Mouse (Mus musculus) gastrocnemius, adult 2 months (tissue): ENCODE measurements at regions not wholly inside any gene's neighbourhood (a gene's known extent, or its start where the extent isn't known, plus 50 kb on each side); places are given as distances from the start of the nearest gene placed in this dataset.

Source experiments
- DNase-seq: peaks from one replicate; pipeline ENCODE4 v3.0.0; 2022
- H3K27ac ChIP-seq: fragments of 200-600 bp; 2 replicates; pipeline ENCODE4 v1.8.1; 2022; ENCODE audit warnings: mild to moderate bottlenecking
- H3K4me3 ChIP-seq: fragments of 200-600 bp; 2 replicates; pipeline ENCODE4 v1.8.1; 2022; ENCODE audit warnings: mild to moderate bottlenecking, moderate library complexity
- CTCF ChIP-seq: fragments of 200-600 bp; IDR thresholded peaks from 2 replicates; pipeline ENCODE4 v1.8.1; 2022; ENCODE audit warnings: antibody characterized with exemption, mild to moderate bottlenecking, moderate library complexity
- intact Hi-C: fragments of 180-260 bp; cut with DNase I; formaldehyde crosslinking; loops from one replicate; pipeline ENCODE4 v1.15.1; 2025

- no peak for TF ChIP-seq CTCF
- peak; percentile 50 for DNase-seq
- intact Hi-C loops: no loop called here
Measured at GRCm38 (mm10) chr13:15802043-15802795, 209.4 kb upstream of the Inhba start.

GRCm38 (mm10) chr13:15803965-15804364 lies 207.7 kb upstream of the Inhba start:
- DNase-seq: no peak
- no peak overlapping the region for H3K27ac ChIP-seq
- no peak overlapping the region for H3K4me3 ChIP-seq
- intact Hi-C loops: no loop called here
- no peak for TF ChIP-seq CTCF

More at GRCm38 (mm10) chr13:15802043-15802795, 209.4 kb upstream of the Inhba start:
- Histone ChIP-seq H3K27ac (no peak overlapping the region), H3K4me3 (peak overlapping the region; percentile 13; the same call in 1 of the 2 replicates)

GRCm38 (mm10) chr13:15806925-15807324 lies 204.7 kb upstream of the Inhba start:
- no peak for TF ChIP-seq CTCF
- intact Hi-C loops: no loop called here
- no peak overlapping the region for H3K27ac ChIP-seq
- no peak for DNase-seq
- no peak overlapping the region for H3K4me3 ChIP-seq

GRCm38 (mm10) chr13:15822261-15822850 lies 189.3 kb upstream of the Inhba start:
- intact Hi-C loops: no loop called here
- no peak overlapping the region for H3K4me3 ChIP-seq
- no peak for TF ChIP-seq CTCF
- no peak overlapping the region for H3K27ac ChIP-seq
- no peak for DNase-seq

GRCm38 (mm10) chr13:15845806-15846205 lies 165.8 kb upstream of the Inhba start:
- TF ChIP-seq CTCF: no peak
- intact Hi-C loops: no loop called here
- Histone ChIP-seq H3K27ac (no peak overlapping the region), H3K4me3 (no peak overlapping the region)
- no peak for DNase-seq

- no peak overlapping the region for H3K4me3 ChIP-seq
- no peak for DNase-seq
- no peak overlapping the region for H3K27ac ChIP-seq
- intact Hi-C loops: no loop called here
- TF ChIP-seq CTCF: no peak
Measured at GRCm38 (mm10) chr13:15848017-15848416, 163.6 kb upstream of the Inhba start.

GRCm38 (mm10) chr13:15849129-15849528 lies 162.5 kb upstream of the Inhba start:
- no peak overlapping the region for H3K27ac ChIP-seq
- intact Hi-C loops: no loop called here
- no peak for TF ChIP-seq CTCF
- H3K4me3 ChIP-seq: no peak overlapping the region
- DNase-seq: no peak

GRCm38 (mm10) chr13:15850358-15850757 lies 161.3 kb upstream of the Inhba start:
- Histone ChIP-seq H3K4me3 (no peak overlapping the region), H3K27ac (no peak overlapping the region)
- DNase-seq: no peak
- intact Hi-C loops: no loop called here
- no peak for TF ChIP-seq CTCF

- Histone ChIP-seq H3K4me3 (no peak overlapping the region), H3K27ac (no peak overlapping the region)
- DNase-seq: no peak
- no peak for TF ChIP-seq CTCF
- intact Hi-C loops: no loop called here
Measured at GRCm38 (mm10) chr13:15853022-15853566, 158.6 kb upstream of the Inhba start.

GRCm38 (mm10) chr13:15862941-15863340 lies 148.7 kb upstream of the Inhba start:
- intact Hi-C loops: no loop called here
- TF ChIP-seq CTCF: no peak
- H3K27ac ChIP-seq: no peak overlapping the region
- peak; percentile 15 for DNase-seq
- no peak overlapping the region for H3K4me3 ChIP-seq

GRCm38 (mm10) chr13:15863344-15863743 lies 148.3 kb upstream of the Inhba start:
- TF ChIP-seq CTCF: no peak
- no peak for DNase-seq
- Histone ChIP-seq H3K27ac (no peak overlapping the region), H3K4me3 (no peak overlapping the region)
- intact Hi-C loops: no loop called here

- no peak overlapping the region for H3K27ac ChIP-seq
- no peak overlapping the region for H3K4me3 ChIP-seq
- no peak for TF ChIP-seq CTCF
- intact Hi-C loops: no loop called here
- no peak for DNase-seq
Measured at GRCm38 (mm10) chr13:15867046-15867561, 144.5 kb upstream of the Inhba start.

- no peak overlapping the region for H3K4me3 ChIP-seq
- no peak for TF ChIP-seq CTCF
- no peak for DNase-seq
- intact Hi-C loops: no loop called here
- no peak overlapping the region for H3K27ac ChIP-seq
Measured at GRCm38 (mm10) chr13:15877606-15878005, 134.0 kb upstream of the Inhba start.
